Mouse (Mus musculus) heart, adult 2 months (tissue): ENCODE results near the gene Mvp. TPM values are rescaled to one million over a fixed set of nuclear protein-coding genes. Genes with fewer than 3 reads are reported as not detected.

ENCODE experiments used
- DNase-seq, 2 experiments: peaks; one replicate each; pipeline ENCODE4 v3.0.0; 2021
- H3K27ac ChIP-seq: fragments of 200-600 bp; 2 replicates; pipeline ENCODE4 v1.8.1; 2022
- H3K27me3 ChIP-seq: fragments of 200-500 bp; 2 replicates; pipeline ENCODE4 v1.6.1; 2012; ENCODE audit warnings: mild to moderate bottlenecking, low read length, inconsistent platforms, mixed read lengths; ENCODE audit not compliant: control insufficient read depth, insufficient read depth
- H3K36me3 ChIP-seq: fragments of 200-500 bp; 2 replicates; pipeline ENCODE4 v1.6.1; 2012; ENCODE audit warnings: low read length, inconsistent platforms; ENCODE audit not compliant: control insufficient read depth, insufficient read depth
- H3K4me1 ChIP-seq: fragments of 200-500 bp; 2 replicates; pipeline ENCODE4 v1.6.1; 2011; ENCODE audit warnings: low read length; ENCODE audit not compliant: control insufficient read depth, insufficient read depth
- H3K4me3 ChIP-seq: fragments of 200-600 bp; 2 replicates; pipeline ENCODE4 v1.8.1; 2022
- H3K79me2 ChIP-seq: fragments of 200-500 bp; replicated peaks from 2 replicates; pipeline ENCODE4 v1.6.1; 2012; ENCODE audit warnings: mild to moderate bottlenecking, inconsistent platforms, low read length, moderate library complexity, mixed read lengths; ENCODE audit not compliant: control insufficient read depth, insufficient read depth
- H3K9ac ChIP-seq: fragments of 200-500 bp; 2 replicates; pipeline ENCODE4 v1.6.1; 2012; ENCODE audit warnings: low read depth, mild to moderate bottlenecking, control low read depth, inconsistent platforms, low read length, mixed read lengths
- CTCF ChIP-seq: fragments of 200-600 bp; IDR thresholded peaks from 2 replicates; pipeline ENCODE4 v1.8.1; 2022; ENCODE audit warnings: antibody characterized with exemption, mild to moderate bottlenecking, moderate library complexity
- EP300 ChIP-seq: fragments of 200-500 bp; IDR thresholded peaks from 2 replicates; pipeline ENCODE4 v1.6.1; 2011; ENCODE audit warnings: low read depth, low read length, control low read depth; ENCODE audit not compliant: insufficient read depth
- POLR2A ChIP-seq: fragments of 200-500 bp; IDR thresholded peaks from 2 replicates; pipeline ENCODE4 v1.6.1; 2011; ENCODE audit warnings: mild to moderate bottlenecking, low read depth, low read length, control low read depth; ENCODE audit not compliant: insufficient read depth
- WGBS: fragments of 180-500 bp; shearing (Covaris S2); methylation state at CpG from one replicate; pipeline ENCODE4 v1.1.7; 2018; 5-methylcytosine and 5-hydroxymethylcytosine counted together
- intact Hi-C: fragments of 180-260 bp; cut with DNase I; formaldehyde crosslinking; loops from one replicate; pipeline ENCODE4 v1.15.1; 2025
- polyA plus RNA-seq: library from polyadenylated mRNA; depleted of rRNA; stranded (reverse); fragments of >200 nt; gene quantifications from 2 replicates; pipeline ENCODE4 v1.2.3, GENCODE M21; 2012
- total RNA-seq, 2 experiments: library from RNA; stranded (reverse); gene quantifications; 2 replicates each; pipeline ENCODE4 v1.2.3; 2021

The Mvp gene
- total and polyA plus RNA-seq, 3 experiments = 48.8 to 59.1 (median 50.4) TPM

DNA sequence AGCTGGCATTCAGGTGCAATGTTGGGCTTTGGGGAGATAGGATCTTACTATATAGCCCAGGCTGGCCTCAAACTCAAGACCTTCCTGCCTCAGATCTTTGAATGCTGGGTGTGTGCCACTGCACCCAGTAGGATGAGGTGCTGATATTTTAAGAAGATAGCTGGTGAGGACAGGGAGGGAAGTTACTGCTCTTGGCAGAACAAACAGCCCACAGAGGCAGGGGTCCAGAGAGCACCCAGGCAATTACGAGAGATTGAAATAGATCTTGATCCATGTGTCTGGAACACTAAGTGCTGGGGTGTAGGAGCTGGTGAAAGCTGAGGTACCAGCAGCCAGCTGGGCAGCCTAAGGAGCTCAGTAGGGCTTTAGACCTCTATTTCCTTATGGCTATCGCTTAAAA, 32.8 kb downstream of the Mvp start:
- no peaks in the 10 kb centered on the region for H3K27me3 ChIP-seq
- no peak overlapping the region for H3K27ac ChIP-seq
- peaks cover 3% of the 10 kb centered on the region; the same call in 1 of the 2 replicates for H3K36me3 ChIP-seq
- TF ChIP-seq POLR2A = no peak
- no peak for TF ChIP-seq CTCF
- no peak for TF ChIP-seq EP300
- H3K4me3 ChIP-seq = no peak overlapping the region
- no peak for DNase-seq
- intact Hi-C loops = no loop called here
- peaks cover 4% of the 10 kb centered on the region for H3K4me1 ChIP-seq
- H3K9ac ChIP-seq = no peak overlapping the region
- H3K79me2 ChIP-seq = peaks cover under 1% of the 10 kb centered on the region; the same call in 1 of the 2 replicates
- 74% methylated on average over 2 of the region's 2 CpGs for WGBS

GRCm38 (mm10) chr7:126978841-126979240, 35.6 kb downstream of the Mvp start:
- no peak for DNase-seq
- no peak overlapping the region for H3K27ac ChIP-seq
- intact Hi-C loops = no loop called here
- no peak overlapping the region for H3K4me3 ChIP-seq
- peaks cover 8% of the 10 kb centered on the region for H3K4me1 ChIP-seq
- H3K27me3 ChIP-seq = no peaks in the 10 kb centered on the region
- WGBS = 62% methylated on average over 6 of the region's 6 CpGs
- peaks cover 3% of the 10 kb centered on the region; the same call in 1 of the 2 replicates for H3K79me2 ChIP-seq
- peaks cover 3% of the 10 kb centered on the region; the same call in 1 of the 2 replicates for H3K36me3 ChIP-seq
- TF ChIP-seq CTCF (no peak), EP300 (no peak), POLR2A (no peak)
- H3K9ac ChIP-seq = no peak overlapping the region

DNA sequence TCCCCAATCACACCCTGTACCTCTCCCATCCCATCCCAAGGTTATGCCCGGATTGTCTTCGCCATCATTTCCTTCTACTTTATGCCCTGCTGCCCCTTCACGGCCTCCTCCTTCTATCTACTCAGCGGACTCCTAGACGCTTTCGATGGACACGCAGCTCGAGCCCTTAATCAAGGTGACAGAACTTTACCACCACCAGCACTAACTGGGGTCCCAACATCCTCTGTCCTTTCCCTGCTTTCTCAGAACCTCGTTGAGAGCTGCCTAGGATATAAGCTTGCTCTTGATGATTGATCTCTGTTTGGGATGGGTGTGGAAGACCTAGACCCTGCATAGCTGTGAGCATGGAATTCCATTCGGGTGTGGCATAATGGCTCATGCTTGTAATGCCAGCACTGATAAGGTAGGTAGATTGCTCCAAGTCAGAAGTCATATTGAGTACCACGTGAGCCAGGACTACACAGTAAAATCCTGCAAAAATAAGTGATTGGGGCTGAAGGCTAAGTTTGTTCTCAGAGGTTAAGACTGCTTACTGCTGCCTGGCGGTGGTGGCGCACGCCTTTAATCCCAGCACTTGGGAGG, 37.5 kb downstream of the Mvp start:
- peak overlapping the region; percentile 100 for H3K4me3 ChIP-seq
- H3K4me1 ChIP-seq = peaks cover 10% of the 10 kb centered on the region
- H3K27me3 ChIP-seq = no peaks in the 10 kb centered on the region
- peaks cover 3% of the 10 kb centered on the region; the same call in 1 of the 2 replicates for H3K36me3 ChIP-seq
- intact Hi-C loops = loop anchor here (1.0 to 2.0 kb wide), 3 partner anchors 40 to 114 kb away; partner anchors contain the start of genes Ino80e, Kctd13 and Pagr1a
- DNase-seq = peak in 1 of 2 experiments; percentile 35
- WGBS = 23% methylated on average over 14 of the region's 14 CpGs
- H3K27ac ChIP-seq = peak overlapping the region; percentile 100
- H3K79me2 ChIP-seq = peaks cover 3% of the 10 kb centered on the region; the same call in 1 of the 2 replicates
- TF ChIP-seq EP300 (no peak), CTCF (no peak), POLR2A (no peak)
- peak overlapping the region; percentile 91 for H3K9ac ChIP-seq

DNA sequence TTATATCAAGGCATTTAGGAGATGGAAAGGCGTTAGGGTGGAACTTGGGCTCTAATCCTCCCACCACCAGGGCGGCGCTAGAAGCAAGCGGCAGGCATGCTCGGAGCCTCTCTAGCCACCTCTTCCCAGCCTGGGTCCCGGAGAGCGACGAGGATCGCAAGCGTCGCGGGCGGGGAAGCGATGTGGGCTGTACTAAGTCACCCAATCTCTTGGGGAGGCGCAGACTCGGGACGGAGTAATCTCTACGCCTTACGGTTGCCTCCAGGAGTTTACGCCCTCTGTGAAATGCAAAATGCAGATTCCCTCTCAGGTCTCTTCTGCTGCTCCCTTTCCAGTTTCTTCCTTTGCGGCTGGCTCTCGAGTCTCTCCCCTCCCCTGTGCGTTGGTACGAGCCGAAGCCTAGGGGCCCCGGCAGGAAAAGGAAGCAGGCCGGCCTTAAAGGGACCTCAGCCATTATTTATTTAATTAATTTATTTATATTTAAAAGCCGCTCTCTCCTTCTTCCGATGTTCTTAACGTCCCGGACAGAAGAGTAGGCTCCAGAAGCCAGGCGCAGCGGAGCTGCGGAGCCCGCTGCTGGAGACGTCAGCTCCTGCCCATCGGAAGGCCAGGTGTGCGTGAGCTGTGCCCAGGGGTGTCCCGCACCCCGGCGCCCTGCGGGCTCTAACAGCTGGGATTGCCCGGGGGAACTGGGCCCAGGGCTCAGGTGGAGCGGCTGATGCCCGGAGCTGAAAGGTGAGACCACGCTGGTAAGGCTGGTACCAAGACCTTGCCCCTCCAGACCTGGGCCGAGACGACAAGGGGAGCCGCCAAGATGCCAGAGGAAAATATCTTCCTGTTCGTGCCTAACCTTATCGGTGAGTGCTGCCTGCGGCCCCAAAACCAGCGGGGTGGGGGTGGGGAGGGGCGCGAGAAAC, 38.2 kb downstream of the Mvp start, which contains the start of gene Cdiptos:
Gene Cdiptos, minus strand, starts transcription at position 149 of the 917 bp plus-strand sequence.
- intact Hi-C loops = loop anchor here (1.0 to 2.0 kb wide), 3 partner anchors 41 to 113 kb away; partner anchors contain the start of genes Ino80e, Kctd13 and Pagr1a
- Histone ChIP-seq H3K36me3 (peaks cover 3% of the 10 kb centered on the region; the same call in 1 of the 2 replicates), H3K4me1 (peaks cover 10% of the 10 kb centered on the region), H3K9ac (peak within 1 kb of the TSS; percentile 91), H3K79me2 (peaks cover 3% of the 10 kb centered on the region; the same call in 1 of the 2 replicates), H3K27ac (peak within 1 kb of the TSS; percentile 100), H3K4me3 (peak within 1 kb of the TSS; percentile 100), H3K27me3 (no peaks in the 10 kb centered on the region)
- TF ChIP-seq POLR2A (peak; percentile 40; the same call in 1 of the 2 replicates), EP300 (peak; percentile 84; the same call in 1 of the 2 replicates), CTCF (peak; percentile 99; the same call in 1 of the 2 replicates)
- under 1% methylated on average over 55 of the region's 55 CpGs for WGBS
- DNase-seq = peak; percentile 95 to 96

DNA sequence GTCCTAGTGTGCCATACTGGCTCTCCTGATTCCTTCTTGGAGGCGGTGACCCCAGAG, 38.7 kb downstream of the Mvp start, which contains the start of gene Cdipt:
Gene Cdipt, plus strand, starts transcription at position 22 of the 57 bp plus-strand sequence.
- Histone ChIP-seq H3K9ac (peak within 1 kb of the TSS; percentile 91), H3K79me2 (peaks cover 3% of the 10 kb centered on the region; the same call in 1 of the 2 replicates), H3K27ac (peak within 1 kb of the TSS; percentile 100), H3K27me3 (no peaks in the 10 kb centered on the region), H3K4me3 (peak within 1 kb of the TSS; percentile 100), H3K4me1 (peaks cover 10% of the 10 kb centered on the region), H3K36me3 (peaks cover 3% of the 10 kb centered on the region; the same call in 1 of the 2 replicates)
- DNase-seq = no peak
- TF ChIP-seq POLR2A (no peak), CTCF (no peak), EP300 (no peak)
- 0% methylated on average over 1 of the region's 1 CpGs for WGBS
- intact Hi-C loops = no loop called here

- peak overlapping the region; percentile 13 for H3K9ac ChIP-seq
- H3K79me2 ChIP-seq = peaks cover 3% of the 10 kb centered on the region; the same call in 1 of the 2 replicates
- peaks cover 3% of the 10 kb centered on the region; the same call in 1 of the 2 replicates for H3K36me3 ChIP-seq
- no peaks in the 10 kb centered on the region for H3K27me3 ChIP-seq
- H3K4me1 ChIP-seq = peaks cover 10% of the 10 kb centered on the region
- no peak for DNase-seq
- TF ChIP-seq POLR2A = 0 out of 2 replicates have a peak, but pooled peaks have one; percentile 33
- TF ChIP-seq CTCF = no peak
- TF ChIP-seq EP300 = no peak
- peak overlapping the region; percentile 100 for H3K4me3 ChIP-seq
- intact Hi-C loops = no loop called here
- 3% methylated on average over 8 of the region's 8 CpGs for WGBS
- H3K27ac ChIP-seq = peak overlapping the region; percentile 100
Observed at GRCm38 (mm10) chr7:126975493-126975892, 38.9 kb downstream of the Mvp start.
